Mouse (Mus musculus) E14TG2a.4 (cell line): Measurements from ENCODE around the gene Gm6993.

Experiments
- H3K27me3 ChIP-seq: 2 replicates; pipeline ENCODE4 v1.6.1; 2014; ENCODE audit warnings: low read length, control low read depth; ENCODE audit not compliant: insufficient read depth
- H3K36me3 ChIP-seq: 2 replicates; pipeline ENCODE4 v1.6.1; 2014; ENCODE audit warnings: low read length, control low read depth; ENCODE audit not compliant: insufficient read depth
- H3K4me1 ChIP-seq: replicated peaks from 2 replicates; pipeline ENCODE4 v1.6.1; 2014; ENCODE audit warnings: low read depth, low read length, control low read depth
- H3K4me3 ChIP-seq: replicated peaks from 2 replicates; pipeline ENCODE4 v1.5.1; 2014; ENCODE audit warnings: mild to moderate bottlenecking, low read length
- H3K9me3 ChIP-seq: 2 replicates; pipeline ENCODE4 v1.6.1; 2014; ENCODE audit warnings: low read length, control low read depth
- CTCF ChIP-seq: conservative IDR thresholded peaks from 2 replicates; pipeline ENCODE4 v1.5.1; 2014; ENCODE audit warnings: low read length
- NANOG ChIP-seq: IDR thresholded peaks from 2 replicates; pipeline ENCODE4 v1.6.1; 2014; ENCODE audit warnings: borderline replicate concordance, low read length, mixed read lengths
- POU5F1 ChIP-seq: IDR thresholded peaks from 2 replicates; pipeline ENCODE4 v1.6.1; 2014; ENCODE audit warnings: low read length, borderline replicate concordance

Gm6993 gene

DNA sequence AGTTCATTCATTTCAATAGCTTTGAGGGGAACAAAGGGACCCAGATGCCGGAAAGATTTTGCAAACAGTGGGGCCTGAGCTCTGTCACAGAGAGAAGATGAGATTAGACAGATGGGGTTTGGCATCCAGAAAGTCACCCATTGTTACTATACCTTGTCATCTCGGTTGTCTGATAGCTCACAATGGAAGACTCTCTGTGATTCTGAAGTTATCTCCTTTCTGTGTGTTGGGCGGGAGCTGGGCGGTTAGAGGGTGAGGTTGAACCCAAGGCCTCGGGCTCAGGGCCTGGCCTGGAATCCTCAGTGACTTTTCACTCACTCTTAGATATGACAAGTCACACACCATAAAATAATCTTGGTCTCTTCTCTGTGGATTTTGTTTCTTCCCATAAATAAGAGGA, 30.2 kb downstream of the Gm6993 start:
- Histone ChIP-seq H3K36me3 (peaks cover 89% of the 10 kb centered on the region), H3K4me1 (peaks cover 86% of the 10 kb centered on the region), H3K9me3 (no peaks in the 10 kb centered on the region), H3K27me3 (peaks cover 14% of the 10 kb centered on the region), H3K4me3 (no peak overlapping the region)
- TF ChIP-seq POU5F1: no peak
- no peak for TF ChIP-seq NANOG

DNA sequence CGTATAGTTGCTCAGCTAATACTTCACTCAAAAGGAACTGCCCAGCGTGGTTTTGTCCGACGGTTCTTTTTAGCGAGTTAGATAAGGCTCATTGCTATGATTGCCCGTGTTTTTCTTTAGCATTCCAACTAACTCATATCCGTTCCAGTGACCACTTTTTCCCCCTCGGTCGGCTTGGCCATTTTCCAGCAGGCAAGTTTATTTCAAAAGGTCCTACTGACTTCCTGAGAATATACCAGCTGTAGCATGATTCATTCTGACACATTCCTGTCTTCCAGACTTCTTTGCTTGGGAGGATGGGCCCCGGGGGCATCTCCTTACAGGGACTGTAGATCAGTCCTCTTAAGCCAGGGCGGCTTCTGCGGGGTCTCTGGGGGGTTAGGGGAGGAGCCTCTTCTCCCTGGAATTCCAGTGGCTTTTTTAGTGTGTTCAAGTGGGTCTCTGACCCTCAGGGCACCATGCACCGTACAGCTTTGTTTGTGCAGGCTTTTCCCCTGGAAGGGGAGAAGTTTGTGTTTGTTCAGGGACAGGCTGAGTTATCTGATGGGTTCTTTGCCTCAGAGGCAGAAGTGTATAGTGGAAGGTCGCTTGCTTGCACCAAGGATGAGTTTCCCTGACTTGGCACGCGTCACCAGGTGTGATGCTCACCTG, 30.9 kb downstream of the Gm6993 start:
- peaks cover 7% of the 10 kb centered on the region for H3K27me3 ChIP-seq
- H3K36me3 ChIP-seq: peaks cover 96% of the 10 kb centered on the region
- peaks cover 85% of the 10 kb centered on the region for H3K4me1 ChIP-seq
- no peaks in the 10 kb centered on the region for H3K9me3 ChIP-seq
- TF ChIP-seq CTCF (no peak), NANOG (no peak), POU5F1 (no peak)
- peak overlapping the region; percentile 23; the same call in 1 of the 2 replicates for H3K4me3 ChIP-seq

DNA sequence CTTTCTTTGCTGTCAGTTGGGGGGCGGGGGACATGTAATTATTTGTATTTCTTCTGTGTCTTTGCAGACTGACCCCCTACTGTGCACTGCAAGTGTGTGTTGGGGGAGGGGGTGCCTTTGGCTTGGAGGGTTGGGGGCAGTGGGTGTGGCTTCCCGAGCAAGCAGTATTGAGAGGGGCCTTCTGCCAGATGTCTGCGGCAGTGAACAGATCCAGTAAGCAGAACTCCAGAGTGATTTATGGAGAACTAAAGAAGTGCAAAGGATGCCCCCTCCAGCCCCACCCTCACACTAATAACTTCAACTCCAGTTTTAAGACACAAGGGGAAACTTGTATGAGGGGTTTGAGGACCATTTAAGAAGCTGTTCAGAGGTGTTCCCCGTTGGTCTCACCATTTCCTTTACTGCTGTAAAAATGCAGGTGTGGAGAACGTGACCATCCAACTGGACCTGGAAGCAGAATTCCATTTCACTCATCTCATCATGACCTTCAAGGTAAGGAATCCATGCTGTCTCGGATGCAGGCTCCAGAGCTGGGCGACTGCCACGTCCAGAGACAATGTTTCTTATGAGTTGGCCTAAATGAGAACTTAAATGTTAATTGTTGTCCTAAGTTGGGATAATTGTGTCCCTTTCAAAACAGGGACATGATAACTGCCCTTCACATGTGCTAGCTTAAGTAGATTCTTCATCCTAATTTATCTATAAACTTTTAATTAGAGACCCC, 31.6 kb downstream of the Gm6993 start:
- Histone ChIP-seq H3K9me3 (no peaks in the 10 kb centered on the region), H3K27me3 (0 out of 2 replicates have a peak, but pooled peaks cover under 1% of the 10 kb centered on the region), H3K36me3 (peaks cover 97% of the 10 kb centered on the region), H3K4me1 (peaks cover 78% of the 10 kb centered on the region), H3K4me3 (peak overlapping the region; percentile 23; the same call in 1 of the 2 replicates)
- TF ChIP-seq NANOG (no peak), CTCF (no peak)

DNA sequence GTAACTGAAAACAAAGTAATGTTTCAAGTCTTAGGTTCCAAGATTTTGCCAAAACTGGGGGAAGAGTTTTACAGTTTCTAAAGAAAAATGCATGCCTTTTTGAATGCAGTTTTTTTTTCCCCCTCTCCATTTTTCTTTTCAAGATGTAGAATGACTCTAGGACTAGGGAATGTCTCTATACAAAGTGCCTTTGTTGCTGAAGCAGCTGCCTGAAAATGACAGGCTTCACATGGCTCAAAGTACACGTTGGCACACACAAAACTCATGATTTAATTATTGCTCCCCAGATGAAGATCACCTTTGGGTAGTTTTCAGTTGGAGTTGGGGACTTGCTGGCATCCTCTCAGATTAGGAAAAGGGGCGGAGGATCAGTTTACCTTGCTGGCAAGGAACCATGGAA, 32.3 kb downstream of the Gm6993 start:
- no peaks in the 10 kb centered on the region for H3K9me3 ChIP-seq
- TF ChIP-seq POU5F1 (no peak), NANOG (no peak), CTCF (no peak)
- peaks cover 76% of the 10 kb centered on the region for H3K4me1 ChIP-seq
- H3K27me3 ChIP-seq: no peaks in the 10 kb centered on the region
- no peak overlapping the region for H3K4me3 ChIP-seq
- H3K36me3 ChIP-seq: peaks cover 94% of the 10 kb centered on the region

DNA sequence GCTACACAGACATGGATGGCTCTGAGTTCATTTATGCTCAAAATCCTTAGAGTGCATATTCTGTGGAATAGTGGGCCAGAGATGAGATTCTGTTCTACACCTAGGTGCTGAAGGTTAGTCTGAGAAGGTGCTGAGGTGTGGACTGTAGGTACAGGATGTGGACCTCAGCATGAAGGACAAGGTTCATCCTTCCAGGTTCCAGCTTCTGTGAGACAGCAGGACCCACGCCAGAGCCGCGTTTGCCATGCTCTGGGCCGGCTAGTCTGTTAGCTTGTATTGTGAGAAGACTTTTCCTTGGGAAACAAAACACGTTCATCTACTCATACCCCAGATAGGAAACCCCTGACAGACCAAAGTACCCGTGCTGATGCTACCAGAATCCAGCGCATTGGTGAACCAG, 33.1 kb downstream of the Gm6993 start:
- peaks cover 94% of the 10 kb centered on the region for H3K36me3 ChIP-seq
- no peak overlapping the region for H3K4me3 ChIP-seq
- H3K4me1 ChIP-seq: peaks cover 70% of the 10 kb centered on the region
- no peak for TF ChIP-seq POU5F1
- TF ChIP-seq NANOG: no peak
- no peak for TF ChIP-seq CTCF
- H3K27me3 ChIP-seq: no peaks in the 10 kb centered on the region
- H3K9me3 ChIP-seq: no peaks in the 10 kb centered on the region

DNA sequence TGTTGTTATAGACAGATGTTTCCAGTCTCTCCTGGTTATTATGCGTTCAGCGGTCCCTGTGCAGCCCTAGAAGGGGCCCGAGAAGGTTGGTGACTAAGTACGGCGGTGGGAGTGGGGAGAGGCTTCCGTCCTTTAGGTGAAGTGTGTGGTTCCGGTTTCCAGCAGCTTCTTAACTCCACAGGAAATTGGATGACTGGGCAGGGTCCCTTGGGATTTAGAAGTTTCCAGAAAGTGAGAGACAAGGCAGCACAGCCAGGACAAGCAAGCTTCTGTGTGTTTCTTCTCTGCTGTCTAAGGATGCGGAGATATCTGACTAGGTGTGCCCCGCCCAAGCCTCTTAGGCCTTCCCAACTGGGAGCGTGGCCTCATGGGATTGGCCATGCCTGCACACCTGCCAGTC, 34.8 kb downstream of the Gm6993 start:
- Histone ChIP-seq H3K27me3 (no peaks in the 10 kb centered on the region), H3K4me1 (peaks cover 56% of the 10 kb centered on the region), H3K9me3 (no peaks in the 10 kb centered on the region), H3K36me3 (peaks cover 95% of the 10 kb centered on the region), H3K4me3 (0 out of 2 replicates have a peak overlapping the region, but pooled peaks have one; percentile 29)
- TF ChIP-seq CTCF (no peak), NANOG (no peak), POU5F1 (no peak)

DNA sequence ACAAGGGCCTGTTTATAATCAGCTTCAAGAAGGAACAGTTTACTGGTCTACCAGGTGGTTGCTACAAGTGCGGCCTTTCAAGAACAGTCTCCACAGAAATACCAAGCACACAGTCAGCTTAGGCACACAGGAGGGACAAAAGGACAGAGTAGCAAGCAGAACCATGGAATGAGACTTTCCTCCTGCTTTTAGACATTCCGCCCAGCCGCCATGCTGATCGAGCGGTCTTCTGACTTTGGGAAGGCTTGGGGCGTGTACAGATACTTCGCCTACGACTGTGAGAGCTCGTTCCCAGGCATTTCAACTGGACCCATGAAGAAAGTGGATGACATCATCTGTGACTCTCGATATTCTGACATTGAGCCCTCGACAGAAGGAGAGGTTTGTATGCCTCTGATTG, 37.7 kb downstream of the Gm6993 start:
- H3K4me1 ChIP-seq: peaks cover 28% of the 10 kb centered on the region
- H3K4me3 ChIP-seq: no peak overlapping the region
- H3K9me3 ChIP-seq: no peaks in the 10 kb centered on the region
- TF ChIP-seq POU5F1 (no peak), CTCF (no peak)
- H3K36me3 ChIP-seq: peaks cover 95% of the 10 kb centered on the region
- H3K27me3 ChIP-seq: no peaks in the 10 kb centered on the region

DNA sequence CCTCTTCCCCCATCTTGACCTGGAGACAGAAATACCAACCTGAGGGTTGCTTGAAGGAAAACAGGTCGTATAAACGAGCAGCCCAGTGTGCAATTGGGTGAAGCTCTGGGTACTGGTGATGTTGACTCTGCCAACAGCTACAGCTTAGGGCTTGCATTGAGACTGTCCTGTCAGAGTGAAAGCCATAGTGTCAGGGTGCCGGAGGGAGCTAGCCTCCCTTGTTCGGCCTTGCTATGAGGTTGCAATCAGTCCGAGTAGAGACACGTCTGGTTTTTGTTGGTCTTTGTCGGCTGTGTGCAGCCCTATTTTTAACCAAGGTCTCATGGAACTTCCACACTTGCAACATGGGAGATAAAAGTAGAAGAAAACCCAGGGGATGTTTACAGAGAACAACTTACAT, 39.7 kb downstream of the Gm6993 start:
- H3K9me3 ChIP-seq: no peaks in the 10 kb centered on the region
- no peak overlapping the region for H3K4me3 ChIP-seq
- H3K36me3 ChIP-seq: peaks cover 92% of the 10 kb centered on the region
- no peak for TF ChIP-seq CTCF
- TF ChIP-seq POU5F1: no peak
- TF ChIP-seq NANOG: no peak
- H3K4me1 ChIP-seq: peaks cover 15% of the 10 kb centered on the region
- no peaks in the 10 kb centered on the region for H3K27me3 ChIP-seq
